Mouse (Mus musculus) cortical plate, adult 2 months (tissue): ENCODE measurements around the gene Gypa. TPM values are rescaled to one million over a fixed set of nuclear protein-coding genes. Genes with fewer than 3 reads are reported as not detected.

Experiments used
- H3K27ac ChIP-seq: fragments of 200-500 bp; 2 replicates; pipeline ENCODE4 v1.5.1; 2012; ENCODE audit warnings: low read length, control low read depth, inconsistent platforms; ENCODE audit not compliant: insufficient read depth
- H3K4me1 ChIP-seq: fragments of 200-500 bp; 2 replicates; pipeline ENCODE4 v1.6.1; 2011; ENCODE audit warnings: low read length; ENCODE audit not compliant: control insufficient read depth, insufficient read depth
- H3K4me3 ChIP-seq: fragments of 200-500 bp; 2 replicates; pipeline ENCODE4 v1.5.1; 2011; ENCODE audit warnings: mild to moderate bottlenecking, low read length, control low read depth; ENCODE audit not compliant: insufficient read depth
- CTCF ChIP-seq: fragments of 200-500 bp; IDR thresholded peaks from 2 replicates; pipeline ENCODE4 v1.5.1; 2011; ENCODE audit warnings: mild to moderate bottlenecking, control low read depth, low read length; ENCODE audit not compliant: insufficient read depth; ENCODE audit errors: extremely low read depth
- POLR2A ChIP-seq: fragments of 200-500 bp; IDR thresholded peaks from 2 replicates; pipeline ENCODE4 v1.6.1; 2011; ENCODE audit warnings: mild to moderate bottlenecking, low read length, control low read depth; ENCODE audit not compliant: insufficient read depth; ENCODE audit errors: extremely low read depth
- polyA plus RNA-seq: library from polyadenylated mRNA; depleted of rRNA; stranded (reverse); fragments of >200 nt; gene quantifications from 2 replicates; pipeline ENCODE4 v1.2.3, GENCODE M21; 2012; rRNA removed

Gypa gene
- polyA plus RNA-seq, 1 experiment = 0.06 TPM

DNA sequence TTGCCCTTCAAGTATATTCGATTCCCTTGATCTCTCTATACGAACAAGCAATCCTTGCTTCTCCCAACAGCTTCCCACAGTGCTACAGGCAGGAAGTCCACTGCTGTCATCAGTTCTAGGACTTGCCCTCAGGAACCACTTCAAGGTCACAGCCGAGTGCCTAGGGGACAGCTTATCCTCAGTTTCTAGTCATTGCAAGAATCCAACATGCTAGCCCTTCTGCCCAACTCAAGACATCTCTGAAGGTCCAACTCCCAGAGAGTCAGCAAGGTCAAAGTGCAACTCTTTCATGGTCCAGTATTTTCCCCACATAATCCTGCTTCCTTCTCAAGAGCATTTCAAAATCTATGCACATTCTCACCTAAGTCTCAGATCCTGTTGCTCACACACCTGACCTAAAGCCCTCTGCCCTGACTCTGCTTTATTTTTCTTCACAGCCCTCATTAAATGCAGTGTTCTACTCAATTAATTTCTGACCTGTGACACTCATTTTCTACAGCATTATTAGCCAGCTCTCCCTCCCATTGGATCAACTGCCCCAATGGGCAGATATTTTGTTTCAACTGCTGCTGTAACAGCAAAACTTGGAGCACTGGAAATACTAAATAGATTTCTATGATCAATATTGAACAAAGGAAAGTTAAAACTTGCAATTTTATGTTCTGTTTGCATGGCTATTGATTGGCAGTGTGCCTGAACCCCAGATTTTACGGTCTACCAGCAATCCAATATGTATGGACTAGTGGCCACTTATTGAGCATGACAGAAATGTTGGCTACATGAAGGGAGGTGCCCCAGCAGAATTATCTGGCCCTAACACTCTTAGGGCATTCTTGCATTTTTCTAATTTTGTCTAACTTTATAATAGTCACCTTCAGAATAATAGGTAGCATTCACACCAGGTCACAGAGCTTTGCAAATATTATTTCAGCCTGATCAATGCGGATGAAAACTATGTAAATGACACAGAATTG is 33.1 kb downstream of the Gypa start:
- no peak for TF ChIP-seq CTCF
- no peak for TF ChIP-seq POLR2A

GRCm38 (mm10) chr8:80541836-80542235 is 48.3 kb downstream of the Gypa start:
- Histone ChIP-seq H3K4me3 (no peak overlapping the region), H3K27ac (no peak overlapping the region), H3K4me1 (no peaks in the 10 kb centered on the region)
- no peak for TF ChIP-seq CTCF
- no peak for TF ChIP-seq POLR2A

More for the DNA sequence above, 33.1 kb downstream of the Gypa start:
- Histone ChIP-seq H3K4me3 (no peak overlapping the region), H3K4me1 (no peaks in the 10 kb centered on the region), H3K27ac (no peak overlapping the region)

DNA sequence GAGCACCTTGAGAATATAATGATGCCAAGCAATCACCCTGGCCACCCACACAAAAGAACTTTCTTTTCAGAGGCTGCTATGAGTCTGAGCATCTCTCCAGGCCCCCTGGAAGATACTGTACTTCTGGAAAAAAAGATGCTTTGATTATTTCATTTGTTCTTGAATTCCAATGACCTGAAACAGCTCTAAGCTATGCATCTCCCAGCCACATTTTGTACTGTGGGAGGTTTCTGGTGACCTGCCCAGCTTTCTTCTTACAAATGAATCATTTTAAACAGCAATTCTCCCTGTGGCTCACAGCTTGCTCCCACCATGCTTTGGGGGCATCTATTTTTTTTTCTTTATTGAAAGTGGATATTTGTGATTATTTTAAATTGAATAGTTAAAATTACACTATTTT is 56.9 kb downstream of the Gypa start:
- H3K27ac ChIP-seq = no peak overlapping the region
- no peak overlapping the region for H3K4me3 ChIP-seq
- H3K4me1 ChIP-seq = no peaks in the 10 kb centered on the region
- TF ChIP-seq POLR2A (no peak), CTCF (no peak)

DNA sequence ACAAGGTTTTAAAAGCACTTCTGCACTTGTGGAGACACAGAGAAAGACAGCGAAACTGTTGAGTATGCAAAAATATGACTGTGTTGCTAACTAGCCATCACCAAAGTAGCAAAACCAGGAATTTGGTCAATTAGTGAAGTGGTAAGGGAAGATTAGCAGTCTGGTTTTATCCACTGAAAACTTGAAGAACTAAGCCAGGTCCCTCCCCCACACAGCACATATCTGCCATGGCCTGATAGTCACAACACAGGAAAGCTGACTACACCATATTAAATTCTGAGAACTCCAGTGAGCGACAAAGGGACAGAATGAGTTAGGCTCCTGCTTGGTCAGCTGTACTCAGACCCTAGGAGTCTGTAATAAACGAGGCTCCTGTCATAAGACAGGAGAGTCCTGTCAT is 57.7 kb downstream of the Gypa start:
- TF ChIP-seq CTCF = no peak
- TF ChIP-seq POLR2A = no peak
- Histone ChIP-seq H3K4me3 (no peak overlapping the region), H3K4me1 (no peaks in the 10 kb centered on the region), H3K27ac (no peak overlapping the region)

- no peak for TF ChIP-seq CTCF
- no peak for TF ChIP-seq POLR2A
- Histone ChIP-seq H3K27ac (no peak overlapping the region), H3K4me1 (no peaks in the 10 kb centered on the region), H3K4me3 (no peak overlapping the region)
These were observed 61.4 kb downstream of the Gypa start for GRCm38 (mm10) chr8:80554991-80555390.

Other genes starting within 250 kb of the Gypa start
- gene Frem3, start 117.3 kb downstream of the Gypa start, polyA plus RNA-seq = 0.04 and 0.06 TPM in 2 replicates
- gene Smarca5, start 245.7 kb downstream of the Gypa start, polyA plus RNA-seq = 17.6 and 17.9 TPM in 2 replicates